Mouse (Mus musculus): ENCODE measurements around the gene Gpc6.

GRCm38 (mm10) chr14:118009541-118009940, 1084.4 kb downstream of the Gpc6 start:
- no peak for TF ChIP-seq CTCF (IDR thresholded peaks at IDR 0.05; ENCODE audit: low read depth)
- TF ChIP-seq EP300 (optimal IDR thresholded peaks at IDR 0.05), result no peak

Data from stomach, postnatal 0 days (tissue).